Mouse (Mus musculus) liver, embryonic 13.5 days (tissue): ENCODE results near the gene U2af2. TPM values are rescaled to one million over a fixed set of nuclear protein-coding genes. Genes with fewer than 3 reads are reported as not detected.

Experiments used
- ATAC-seq: fragments of 200-750 bp; cut with Nextera tagmentation; 2 replicates; pipeline ENCODE4 v1.8.0; 2017; ENCODE audit warnings: low read depth, mild to moderate bottlenecking, moderate number of reproducible peaks, moderate library complexity
- DNase-seq: peaks from one replicate; pipeline ENCODE4 v3.0.0; 2022
- H3K27ac ChIP-seq: fragments of 300-500 bp; sonication (generic); 2 replicates; pipeline ENCODE4 v1.5.1; 2015; ENCODE audit warnings: moderate library complexity, mild to moderate bottlenecking, inconsistent platforms
- H3K27me3 ChIP-seq: fragments of 300-500 bp; sonication (generic); 2 replicates; pipeline ENCODE4 v1.6.1; 2015; ENCODE audit warnings: mild to moderate bottlenecking, inconsistent platforms
- H3K36me3 ChIP-seq: fragments of 300-500 bp; sonication (generic); 2 replicates; pipeline ENCODE4 v1.6.1; 2015; ENCODE audit warnings: mild to moderate bottlenecking, inconsistent platforms
- H3K4me1 ChIP-seq: fragments of 300-500 bp; sonication (generic); replicated peaks from 2 replicates; pipeline ENCODE4 v1.6.1; 2015; ENCODE audit warnings: inconsistent platforms
- H3K4me2 ChIP-seq: fragments of 300-500 bp; sonication (generic); 2 replicates; pipeline ENCODE4 v1.6.1; 2015; ENCODE audit warnings: inconsistent platforms, mild to moderate bottlenecking, moderate library complexity
- H3K4me3 ChIP-seq: fragments of 300-500 bp; sonication (generic); replicated peaks from 2 replicates; pipeline ENCODE4 v1.5.1; 2015; ENCODE audit warnings: mild to moderate bottlenecking, inconsistent platforms
- H3K9ac ChIP-seq: fragments of 300-500 bp; sonication (generic); 2 replicates; pipeline ENCODE4 v1.6.1; 2015; ENCODE audit warnings: mild to moderate bottlenecking, inconsistent platforms
- H3K9me3 ChIP-seq: fragments of 300-500 bp; sonication (generic); replicated peaks from 2 replicates; pipeline ENCODE4 v1.6.1; 2016; ENCODE audit warnings: inconsistent platforms
- WGBS: fragments of 180-500 bp; shearing (Covaris S2); methylation state at CpG from one replicate; pipeline ENCODE4 v1.1.7; 2015; ENCODE audit not compliant: insufficient replicate concordance; 5-methylcytosine and 5-hydroxymethylcytosine counted together
- polyA plus RNA-seq: library from polyadenylated mRNA; unstranded; fragments of >200 nt; fragmentation: Nextera tagmentation; extraction: Ambion mirVana; gene quantifications from 2 replicates; pipeline ENCODE4 v1.2.1, GENCODE M21; 2015

Gene U2af2
- polyA plus RNA-seq, 1 experiment from 2014 or later = 79.1 TPM

DNA sequence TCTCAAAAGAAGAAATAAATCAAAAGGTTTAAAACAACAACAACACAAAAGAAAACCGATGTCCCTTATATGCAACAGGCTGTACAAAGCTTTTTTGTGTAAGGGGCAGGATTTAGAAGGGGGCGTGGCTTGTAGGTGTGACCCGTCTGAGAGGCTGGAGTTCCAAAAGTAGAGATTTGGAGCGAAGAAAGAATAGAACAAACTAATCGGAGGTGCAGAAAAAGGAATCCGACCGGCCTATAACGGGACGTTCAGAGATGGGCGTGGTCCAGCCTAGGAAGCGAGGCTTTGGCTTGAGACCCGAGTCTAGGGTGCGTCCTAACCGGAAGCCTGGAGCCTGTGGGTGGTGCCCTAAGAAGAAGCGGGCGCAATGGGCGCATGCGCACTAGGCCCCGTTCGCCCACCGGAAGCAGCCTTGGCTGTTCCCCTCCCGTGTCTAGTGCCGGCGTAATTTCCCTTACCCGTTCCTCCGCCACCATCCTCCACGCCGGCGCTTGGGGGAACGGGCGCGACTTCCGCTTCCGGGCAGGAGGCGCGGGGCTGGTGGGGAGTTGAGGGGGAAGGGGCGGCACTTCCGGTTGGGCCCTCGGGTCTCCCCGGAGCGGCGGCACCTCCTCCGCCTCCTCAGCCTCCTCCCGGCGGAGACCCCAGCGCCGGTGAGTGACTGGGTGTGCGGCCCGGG, 41.8 kb upstream of the U2af2 start, which contains the start of the genes Zfp865 and Ccdc106:
Gene Zfp865, plus strand, starts transcription at position 377 of the 682 bp plus-strand sequence.
Gene Ccdc106, plus strand, starts transcription at position 554 of the 682 bp plus-strand sequence.
- H3K9ac ChIP-seq = peak within 1 kb of the TSS; percentile 97
- H3K4me3 ChIP-seq = peak within 1 kb of the TSS; percentile 90
- ATAC-seq (peak; percentile 86), DNase-seq (peak; percentile 98)
- H3K27ac ChIP-seq = peak within 1 kb of the TSS; percentile 96
- peak within 1 kb of the TSS; percentile 72 for H3K4me2 ChIP-seq
- no peaks in the 10 kb centered on the region for H3K27me3 ChIP-seq
- H3K36me3 ChIP-seq = peaks cover 51% of the 10 kb centered on the region
- peaks cover 4% of the 10 kb centered on the region; the same call in 1 of the 2 replicates for H3K9me3 ChIP-seq
- under 1% methylated on average over 49 of the region's 49 CpGs for WGBS
- H3K4me1 ChIP-seq = peaks cover 49% of the 10 kb centered on the region

DNA sequence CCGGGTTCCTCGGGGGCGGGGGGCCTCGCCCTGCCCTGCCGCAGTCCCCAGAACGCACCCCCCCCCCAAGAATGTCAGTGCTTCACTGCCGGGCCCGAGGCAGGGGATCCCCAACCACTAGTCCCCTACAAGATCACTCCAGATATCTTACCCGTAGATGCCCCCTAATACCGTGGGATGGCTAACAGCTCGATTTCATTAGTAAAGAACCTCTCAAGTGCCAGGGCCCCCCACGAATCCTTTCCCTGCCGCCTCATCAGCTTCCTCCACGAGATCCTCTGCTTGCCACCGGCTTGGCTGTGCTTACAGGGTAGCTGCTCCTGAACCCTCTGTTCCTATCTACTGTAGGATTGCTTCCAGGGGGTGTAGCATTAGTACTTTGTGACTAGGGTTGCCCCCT, 41.3 kb upstream of the U2af2 start:
- H3K27me3 ChIP-seq = no peaks in the 10 kb centered on the region
- H3K4me2 ChIP-seq = peak overlapping the region; percentile 72
- peak overlapping the region; percentile 90 for H3K4me3 ChIP-seq
- H3K9ac ChIP-seq = peak overlapping the region; percentile 97
- H3K27ac ChIP-seq = peak overlapping the region; percentile 96
- H3K36me3 ChIP-seq = peaks cover 57% of the 10 kb centered on the region
- peaks cover 47% of the 10 kb centered on the region for H3K4me1 ChIP-seq
- DNase-seq = no peak
- peaks cover 4% of the 10 kb centered on the region; the same call in 1 of the 2 replicates for H3K9me3 ChIP-seq
- peak; percentile 2; the same call in 1 of the 2 replicates for ATAC-seq
- 0% methylated on average over 15 of the region's 15 CpGs for WGBS

DNA sequence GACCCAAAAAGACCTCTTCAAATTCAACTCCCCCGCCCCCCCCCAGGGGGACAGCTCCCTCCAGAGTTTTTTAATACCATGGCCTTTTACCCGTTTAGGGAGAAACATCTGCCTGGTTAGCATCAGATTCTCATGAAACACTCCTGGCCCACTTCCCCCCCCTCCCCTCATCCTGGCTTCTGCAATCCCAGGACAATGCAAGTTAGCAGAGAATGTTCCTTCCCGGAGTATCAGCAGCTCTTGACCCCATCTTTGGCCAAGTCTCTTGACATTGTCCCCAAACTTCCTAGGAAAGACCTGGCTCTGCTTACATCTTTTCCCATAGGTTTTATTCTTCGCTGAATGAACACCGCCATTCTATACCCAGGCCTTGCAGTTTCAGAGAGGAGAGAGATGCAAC, 40.7 kb upstream of the U2af2 start:
- ATAC-seq (no peak), DNase-seq (no peak)
- peak overlapping the region; percentile 97 for H3K9ac ChIP-seq
- WGBS = 47% methylated on average over 5 of the region's 5 CpGs
- peak overlapping the region; percentile 72 for H3K4me2 ChIP-seq
- H3K27ac ChIP-seq = peak overlapping the region; percentile 96
- H3K9me3 ChIP-seq = peaks cover 4% of the 10 kb centered on the region; the same call in 1 of the 2 replicates
- peak overlapping the region; percentile 90 for H3K4me3 ChIP-seq
- peaks cover 60% of the 10 kb centered on the region for H3K36me3 ChIP-seq
- H3K27me3 ChIP-seq = no peaks in the 10 kb centered on the region
- H3K4me1 ChIP-seq = peaks cover 42% of the 10 kb centered on the region

DNA sequence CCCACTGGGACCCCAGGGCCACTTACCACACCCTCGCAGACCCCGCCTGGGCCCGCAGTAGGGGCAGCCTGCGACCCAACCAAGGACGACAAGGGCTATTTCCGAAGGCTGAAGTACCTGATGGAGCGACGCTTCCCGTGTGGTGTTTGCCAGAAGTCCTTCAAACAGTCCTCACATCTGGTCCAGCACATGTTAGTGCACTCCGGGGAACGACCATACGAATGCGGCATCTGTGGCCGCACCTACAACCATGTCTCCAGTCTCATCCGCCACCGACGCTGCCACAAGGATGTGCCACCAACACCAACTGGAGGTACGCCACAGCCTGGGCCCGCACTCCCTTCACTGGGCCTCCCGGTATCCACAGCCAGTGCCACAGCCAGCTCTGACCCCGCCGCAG, 32.4 kb upstream of the U2af2 start:
- Histone ChIP-seq H3K4me3 (no peak overlapping the region), H3K27me3 (no peaks in the 10 kb centered on the region), H3K4me2 (no peak overlapping the region), H3K4me1 (peaks cover 3% of the 10 kb centered on the region; the same call in 1 of the 2 replicates), H3K9me3 (peaks cover 31% of the 10 kb centered on the region), H3K36me3 (peaks cover 90% of the 10 kb centered on the region), H3K9ac (no peak overlapping the region), H3K27ac (no peak overlapping the region)
- 94% methylated on average over 22 of the region's 22 CpGs for WGBS
- no peak for ATAC-seq
- DNase-seq = no peak

DNA sequence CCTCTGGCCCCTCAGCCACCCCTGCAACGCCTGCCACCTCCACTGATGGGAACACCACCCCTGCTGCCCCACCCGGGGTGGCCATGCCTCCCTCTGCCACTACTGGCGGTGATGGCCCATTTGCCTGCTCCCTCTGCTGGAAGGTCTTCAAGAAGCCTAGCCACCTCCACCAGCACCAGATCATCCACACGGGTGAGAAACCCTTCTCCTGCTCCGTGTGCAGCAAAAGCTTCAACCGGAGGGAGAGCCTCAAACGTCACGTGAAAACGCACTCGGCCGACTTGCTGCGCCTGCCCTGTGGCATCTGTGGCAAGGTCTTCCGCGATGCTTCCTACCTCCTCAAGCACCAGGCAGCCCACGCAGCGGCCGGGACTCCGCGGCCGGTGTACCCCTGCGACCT, 32.0 kb upstream of the U2af2 start:
- no peak overlapping the region for H3K9ac ChIP-seq
- WGBS = 91% methylated on average over 21 of the region's 21 CpGs

DNA sequence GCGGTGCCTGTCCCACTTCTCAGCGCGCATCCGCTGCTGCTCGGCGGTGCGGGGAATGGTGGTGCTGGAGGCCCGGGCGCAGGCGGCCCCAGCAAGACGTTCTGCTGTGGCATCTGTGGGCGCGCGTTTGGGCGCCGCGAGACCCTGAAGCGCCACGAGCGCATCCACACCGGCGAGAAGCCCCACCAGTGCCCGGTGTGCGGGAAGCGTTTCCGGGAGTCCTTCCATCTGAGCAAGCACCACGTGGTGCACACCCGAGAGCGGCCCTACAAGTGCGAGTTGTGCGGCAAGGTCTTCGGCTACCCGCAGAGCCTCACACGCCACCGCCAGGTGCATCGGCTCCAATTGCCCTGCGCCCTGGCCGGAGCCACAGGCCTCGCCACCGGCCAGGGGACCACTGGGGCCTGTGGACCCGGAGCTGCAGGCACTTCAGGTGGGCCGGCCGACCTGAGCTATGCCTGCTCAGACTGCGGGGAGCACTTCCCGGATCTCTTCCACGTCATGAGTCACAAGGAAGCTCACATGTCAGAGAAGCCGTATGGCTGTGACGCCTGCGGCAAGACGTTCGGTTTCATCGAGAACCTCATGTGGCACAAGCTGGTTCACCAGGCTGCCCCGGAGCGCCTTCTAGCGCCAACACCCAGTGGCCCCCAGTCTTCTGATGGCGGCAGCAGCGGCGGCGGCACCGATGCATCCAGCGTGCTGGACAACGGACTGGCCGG, 31.2 kb upstream of the U2af2 start:
- 94% methylated on average over 63 of the region's 63 CpGs for WGBS
- ATAC-seq (no peak), DNase-seq (no peak)
- Histone ChIP-seq H3K27ac (no peak overlapping the region), H3K36me3 (peaks cover 87% of the 10 kb centered on the region), H3K9me3 (peaks cover 31% of the 10 kb centered on the region), H3K27me3 (no peaks in the 10 kb centered on the region), H3K9ac (no peak overlapping the region), H3K4me1 (0 out of 2 replicates have a peak, but pooled peaks cover 3% of the 10 kb centered on the region), H3K4me3 (no peak overlapping the region), H3K4me2 (no peak overlapping the region)

More for the DNA sequence above, 32.0 kb upstream of the U2af2 start:
- H3K4me2 ChIP-seq = no peak overlapping the region
- peaks cover 3% of the 10 kb centered on the region; the same call in 1 of the 2 replicates for H3K4me1 ChIP-seq
- DNase-seq (no peak), ATAC-seq (no peak)
- peaks cover 89% of the 10 kb centered on the region for H3K36me3 ChIP-seq
- H3K27ac ChIP-seq = no peak overlapping the region
- no peaks in the 10 kb centered on the region for H3K27me3 ChIP-seq
- peaks cover 31% of the 10 kb centered on the region for H3K9me3 ChIP-seq
- H3K4me3 ChIP-seq = no peak overlapping the region

DNA sequence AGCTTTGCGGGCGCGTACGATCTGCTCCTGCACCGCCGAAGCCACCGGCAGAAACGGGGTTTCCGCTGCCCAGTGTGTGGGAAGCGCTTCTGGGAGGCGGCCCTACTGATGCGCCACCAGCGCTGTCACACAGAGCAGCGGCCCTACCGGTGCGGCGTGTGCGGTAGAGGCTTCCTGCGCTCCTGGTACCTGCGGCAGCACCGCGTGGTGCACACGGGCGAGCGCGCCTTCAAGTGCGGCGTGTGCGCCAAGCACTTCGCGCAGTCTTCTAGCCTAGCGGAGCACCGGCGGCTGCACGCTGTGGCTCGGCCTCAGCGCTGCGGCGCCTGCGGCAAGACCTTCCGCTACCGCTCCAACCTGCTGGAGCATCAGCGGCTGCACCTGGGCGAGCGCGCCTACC, 30.4 kb upstream of the U2af2 start:
- H3K9me3 ChIP-seq = peaks cover 31% of the 10 kb centered on the region
- 89% methylated on average over 46 of the region's 46 CpGs for WGBS
- H3K4me3 ChIP-seq = no peak overlapping the region
- H3K27ac ChIP-seq = no peak overlapping the region
- no peak overlapping the region for H3K9ac ChIP-seq
- no peak for ATAC-seq
- H3K36me3 ChIP-seq = peaks cover 84% of the 10 kb centered on the region
- H3K4me2 ChIP-seq = no peak overlapping the region
- no peaks in the 10 kb centered on the region for H3K27me3 ChIP-seq
- 0 out of 2 replicates have a peak, but pooled peaks cover 3% of the 10 kb centered on the region for H3K4me1 ChIP-seq
- no peak for DNase-seq

DNA sequence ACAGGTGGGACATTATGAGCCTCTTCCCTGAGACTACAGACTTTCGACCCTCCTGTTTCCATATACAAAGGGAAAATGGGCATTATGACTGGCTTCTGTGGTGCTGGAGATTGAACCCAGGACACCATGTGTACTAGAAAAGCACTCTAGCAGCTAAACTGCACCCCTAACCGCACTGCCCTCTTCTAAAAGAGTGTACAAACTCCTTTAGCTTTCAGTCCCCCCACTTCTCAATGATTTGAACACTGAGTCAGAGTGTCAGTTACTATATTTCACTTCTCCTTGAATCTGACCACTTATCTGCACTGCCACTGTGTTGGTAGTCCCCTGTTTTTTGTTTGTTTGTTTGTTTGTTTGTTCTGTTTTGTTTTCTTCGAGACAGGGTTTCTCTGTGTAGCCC, 28.1 kb upstream of the U2af2 start, which contains the start of gene 4632433K11Rik:
Gene 4632433K11Rik, plus strand, starts transcription at position 301 of the 400 bp plus-strand sequence.
- Histone ChIP-seq H3K9ac (no peak within 1 kb of the TSS), H3K36me3 (peaks cover 66% of the 10 kb centered on the region), H3K4me3 (no peak within 1 kb of the TSS), H3K27ac (no peak within 1 kb of the TSS), H3K4me2 (no peak within 1 kb of the TSS), H3K4me1 (peaks cover 16% of the 10 kb centered on the region), H3K9me3 (peaks cover 31% of the 10 kb centered on the region), H3K27me3 (no peaks in the 10 kb centered on the region)
- ATAC-seq (no peak), DNase-seq (no peak)
- WGBS = 69% methylated on average over 3 of the region's 3 CpGs

DNA sequence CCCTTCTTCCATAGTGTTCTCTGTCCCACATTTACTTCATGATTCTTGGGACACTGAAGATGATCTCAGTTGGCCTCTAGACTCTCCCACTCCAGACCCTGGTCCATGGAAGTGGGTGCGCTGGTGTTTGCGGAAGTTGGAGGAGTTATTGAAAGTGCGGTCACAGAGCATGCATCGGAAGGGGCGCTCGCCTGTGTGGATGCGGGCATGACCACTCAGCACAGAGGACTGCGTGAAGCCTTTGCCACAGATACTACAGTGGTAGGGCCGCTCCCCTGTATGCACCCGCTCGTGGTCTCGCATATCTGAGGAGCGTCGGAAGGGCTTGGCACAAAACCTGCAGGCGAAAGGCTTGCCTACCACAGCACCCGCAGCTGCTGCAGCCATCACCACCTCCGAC, 26.3 kb upstream of the U2af2 start:
- H3K36me3 ChIP-seq = peaks cover 48% of the 10 kb centered on the region
- no peak overlapping the region for H3K27ac ChIP-seq
- ATAC-seq (no peak), DNase-seq (no peak)
- 89% methylated on average over 17 of the region's 17 CpGs for WGBS
- H3K9me3 ChIP-seq = peaks cover 16% of the 10 kb centered on the region
- no peaks in the 10 kb centered on the region for H3K27me3 ChIP-seq
- H3K4me2 ChIP-seq = no peak overlapping the region
- H3K4me1 ChIP-seq = peaks cover 27% of the 10 kb centered on the region
- no peak overlapping the region for H3K9ac ChIP-seq
- no peak overlapping the region for H3K4me3 ChIP-seq

DNA sequence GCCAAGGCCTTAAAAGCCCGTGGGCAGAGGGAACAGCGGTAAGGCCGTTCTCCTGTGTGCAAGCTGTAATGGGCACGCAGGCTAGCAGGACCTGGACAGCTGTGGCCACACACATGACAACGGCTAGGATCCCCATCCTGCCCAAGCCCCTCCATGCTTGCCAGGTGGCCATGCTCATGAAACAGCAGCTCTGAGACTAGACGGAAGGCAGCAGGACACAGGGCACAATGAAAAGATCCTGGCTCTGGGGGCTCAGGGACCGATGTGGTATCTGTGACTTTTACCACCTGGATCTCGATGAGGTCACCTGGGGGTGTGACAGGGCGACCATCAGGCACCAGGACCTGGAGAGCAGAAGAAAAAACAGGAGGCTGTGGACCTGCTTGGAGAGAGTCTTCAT, 25.8 kb upstream of the U2af2 start:
- Histone ChIP-seq H3K36me3 (peaks cover 43% of the 10 kb centered on the region), H3K9ac (no peak overlapping the region), H3K27ac (no peak overlapping the region), H3K4me2 (no peak overlapping the region), H3K9me3 (peaks cover 11% of the 10 kb centered on the region), H3K27me3 (no peaks in the 10 kb centered on the region), H3K4me1 (peaks cover 27% of the 10 kb centered on the region), H3K4me3 (no peak overlapping the region)
- ATAC-seq (no peak), DNase-seq (no peak)
- WGBS = 87% methylated on average over 9 of the region's 9 CpGs

DNA sequence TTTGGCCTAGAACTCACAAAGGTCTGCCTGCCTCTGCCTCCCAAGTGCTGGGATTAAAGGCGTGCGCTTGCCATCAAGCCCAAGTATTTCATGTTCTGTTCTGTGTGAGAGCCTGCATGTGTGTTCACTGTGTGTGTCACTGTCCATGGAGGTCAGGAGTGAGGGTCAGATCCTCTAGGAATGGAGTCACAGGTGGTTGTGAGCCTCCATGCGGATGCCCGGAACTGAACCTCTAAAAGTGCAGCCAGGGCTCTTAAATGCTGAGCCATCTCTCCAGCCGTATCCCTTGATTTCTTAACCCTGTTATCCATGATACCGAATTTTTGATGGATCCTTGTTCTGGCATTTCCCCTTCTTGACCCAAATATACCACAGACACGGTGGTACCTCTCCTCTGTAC, 24.9 kb upstream of the U2af2 start:
- 83% methylated on average over 7 of the region's 7 CpGs for WGBS
- H3K4me2 ChIP-seq = no peak overlapping the region
- ATAC-seq (no peak), DNase-seq (no peak)
- no peak overlapping the region for H3K4me3 ChIP-seq
- H3K27ac ChIP-seq = no peak overlapping the region
- H3K36me3 ChIP-seq = peaks cover 34% of the 10 kb centered on the region
- no peak overlapping the region; the same call in 1 of the 2 replicates for H3K9ac ChIP-seq
- peaks cover 3% of the 10 kb centered on the region; the same call in 1 of the 2 replicates for H3K9me3 ChIP-seq
- peaks cover 27% of the 10 kb centered on the region for H3K4me1 ChIP-seq
- H3K27me3 ChIP-seq = no peaks in the 10 kb centered on the region
